Mouse (Mus musculus): Measurements from ENCODE around the gene A630076J17Rik.

The A630076J17Rik gene

GRCm38 (mm10) chr3:107275996-107276395 lies 45.6 kb downstream of the A630076J17Rik start:
- DNase-seq (ENCODE audit: extremely low read depth, low read depth), result no peak

GRCm38 (mm10) chr3:107276626-107277025 lies 46.2 kb downstream of the A630076J17Rik start:
- DNase-seq (ENCODE audit: extremely low read depth, low read depth), result no peak

DNA sequence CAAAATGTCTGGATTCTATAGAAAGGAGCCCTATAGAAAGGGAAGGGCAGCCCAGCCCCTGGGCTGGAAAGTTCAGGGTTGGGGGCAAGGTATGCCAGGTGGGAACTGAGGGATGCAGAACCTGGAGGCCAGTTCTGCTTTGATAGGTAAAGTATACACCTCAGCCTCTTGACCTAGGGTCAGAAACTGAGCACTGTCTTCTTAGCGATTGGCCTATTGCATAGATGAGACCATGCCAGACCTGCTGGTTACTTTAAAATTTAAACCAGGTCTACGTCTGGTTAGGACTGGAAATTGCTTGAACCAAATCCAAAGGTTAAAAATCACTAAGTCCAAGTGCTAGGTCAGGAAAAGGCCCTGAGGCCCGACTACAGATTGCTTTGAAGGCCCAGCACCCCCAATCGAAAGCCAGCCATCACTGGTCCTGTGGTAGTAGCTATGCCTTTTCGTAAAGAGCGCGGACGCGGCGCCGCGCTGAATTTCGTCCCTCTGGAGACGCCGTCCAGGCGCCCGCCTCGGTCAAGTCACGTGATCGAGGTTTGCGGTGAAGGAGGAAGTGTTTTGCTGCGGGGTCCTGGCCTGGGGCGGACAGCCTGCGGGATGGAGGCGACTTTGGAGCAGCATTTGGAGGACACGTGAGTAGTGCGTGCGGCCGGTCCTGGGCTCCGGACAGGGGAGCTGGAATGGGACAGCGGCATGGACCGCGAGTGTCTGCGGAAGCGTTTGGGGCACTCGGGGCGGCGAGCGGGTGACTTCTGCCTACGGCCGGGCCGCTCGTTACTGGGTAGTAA lies 48.3 kb downstream of the A630076J17Rik start, which contains the start of gene Lamtor5:
TSS of gene Lamtor5 (plus strand) at position 380 of the 791 bp plus-strand sequence.
- DNase-seq (ENCODE audit: extremely low read depth, low read depth), result peak; percentile 82
